Mouse (Mus musculus): Measurements from ENCODE around the gene Krtdap. TPM values are rescaled to one million over a fixed set of nuclear protein-coding genes. Genes with fewer than 3 reads are reported as not detected.
"Not testable (repeated sequence)": the region's sequence is repeated elsewhere in the genome, so short reads cannot be mapped to it uniquely, and the experiment has no call there.

Krtdap gene
- polyA plus RNA-seq, 1 experiment from 2014 or later = 0.27 TPM

- peaks cover 17% of the 10 kb centered on the region for H3K4me1 ChIP-seq (replicated peaks)
- H3K9ac ChIP-seq = no peak overlapping the region
- 0 out of 2 replicates have a peak overlapping the region, but pooled peaks have one; percentile 8 for H3K4me2 ChIP-seq
- ATAC-seq (ENCODE audit: low read depth) (no peak), DNase-seq (no peak)
- no peaks in the 10 kb centered on the region for H3K36me3 ChIP-seq
- no peaks in the 10 kb centered on the region for H3K27me3 ChIP-seq
- H3K9me3 ChIP-seq (replicated peaks) = no peaks in the 10 kb centered on the region
- H3K4me3 ChIP-seq (replicated peaks) = no peak overlapping the region
- no peak overlapping the region for H3K27ac ChIP-seq
- WGBS (ENCODE audit: insufficient replicate concordance) = 23% methylated on average over 7 of the region's 7 CpGs
Measured at GRCm38 (mm10) chr7:30820854-30821445, 33.3 kb downstream of the Krtdap start.

DNA sequence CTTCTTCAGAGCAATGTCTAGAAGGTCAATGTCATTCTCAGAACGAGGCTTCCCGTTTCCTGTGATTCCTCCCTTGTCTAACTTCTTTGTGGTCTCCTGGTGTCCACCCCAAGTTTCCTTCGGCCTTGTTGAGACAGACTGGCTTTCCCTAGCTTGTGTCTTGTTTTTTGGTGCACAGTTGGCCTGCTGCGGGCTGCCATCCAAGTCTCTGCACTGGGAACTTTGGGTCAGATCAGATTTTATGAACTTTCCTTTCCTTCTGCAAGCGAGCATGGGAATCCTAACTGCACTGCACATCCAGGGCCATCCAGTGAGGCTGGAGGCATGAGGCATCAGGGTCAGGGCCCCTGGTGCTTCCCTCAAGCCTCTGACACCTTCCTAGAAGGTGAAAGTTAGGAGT lies 33.8 kb downstream of the Krtdap start:
- H3K9me3 ChIP-seq (replicated peaks) = no peaks in the 10 kb centered on the region
- DNase-seq = no peak
- ATAC-seq (ENCODE audit: low read depth) = no peak
- WGBS (ENCODE audit: insufficient replicate concordance) = 31% methylated on average over 5 of the region's 5 CpGs
- peaks cover 17% of the 10 kb centered on the region for H3K4me1 ChIP-seq (replicated peaks)
- H3K27ac ChIP-seq = no peak overlapping the region
- no peak overlapping the region for H3K4me2 ChIP-seq
- no peak overlapping the region for H3K9ac ChIP-seq
- H3K36me3 ChIP-seq = no peaks in the 10 kb centered on the region
- no peak overlapping the region for H3K4me3 ChIP-seq (replicated peaks)
- H3K27me3 ChIP-seq = no peaks in the 10 kb centered on the region

DNA sequence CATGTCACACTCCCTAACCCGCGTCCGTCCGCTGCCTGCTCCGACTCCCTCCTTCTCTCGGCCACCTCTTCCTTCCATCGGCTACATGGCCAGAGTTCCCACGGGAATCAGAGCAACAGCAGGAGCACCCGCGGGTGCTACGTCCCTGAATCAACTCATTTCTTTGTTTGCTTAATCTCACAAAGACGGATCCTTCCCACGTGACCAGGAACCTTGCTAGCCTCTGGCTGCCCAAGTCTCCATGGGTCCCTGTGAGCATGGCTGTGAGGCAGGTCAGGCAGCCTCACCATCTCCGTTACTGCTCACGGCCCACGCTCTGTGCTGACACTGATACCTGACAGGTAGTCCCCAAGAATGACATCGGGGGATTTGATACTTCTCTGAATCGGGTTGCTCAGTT lies 36.0 kb downstream of the Krtdap start, which contains the start of gene Ffar2:
TSS of gene Ffar2 (minus strand) at position 101 of the 400 bp plus-strand sequence.
- H3K9me3 ChIP-seq (replicated peaks) = no peaks in the 10 kb centered on the region
- ATAC-seq (ENCODE audit: low read depth) (no peak), DNase-seq (no peak)
- H3K9ac ChIP-seq = no peak within 1 kb of the TSS
- H3K27ac ChIP-seq = no peak within 1 kb of the TSS
- no peaks in the 10 kb centered on the region for H3K27me3 ChIP-seq
- H3K36me3 ChIP-seq = no peaks in the 10 kb centered on the region
- H3K4me2 ChIP-seq = no peak within 1 kb of the TSS
- H3K4me3 ChIP-seq (replicated peaks) = no peak within 1 kb of the TSS
- 81% methylated on average over 18 of the region's 18 CpGs for WGBS (ENCODE audit: insufficient replicate concordance)
- H3K4me1 ChIP-seq (replicated peaks) = peaks cover 17% of the 10 kb centered on the region

DNA sequence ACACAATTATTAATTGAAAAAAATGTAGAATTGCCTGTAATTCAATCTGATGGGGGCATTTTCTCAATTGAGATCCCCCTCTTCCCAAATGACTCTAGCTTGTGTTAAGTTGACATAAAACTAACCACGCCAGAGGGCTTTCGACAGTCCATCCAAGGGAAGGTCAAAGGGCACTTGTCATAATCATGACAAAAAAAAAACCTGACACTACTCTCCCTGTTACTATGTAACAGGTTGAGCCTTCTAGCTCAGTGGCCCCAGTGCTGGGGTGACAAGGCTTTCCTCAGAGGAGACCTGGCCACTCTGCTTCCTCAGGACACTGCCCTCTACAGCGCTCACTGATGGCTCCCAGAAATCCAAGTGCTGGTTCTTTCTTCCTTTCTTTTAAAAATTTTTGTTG lies 36.6 kb downstream of the Krtdap start:
- H3K27me3 ChIP-seq = no peaks in the 10 kb centered on the region
- no peak overlapping the region for H3K4me3 ChIP-seq (replicated peaks)
- no peak overlapping the region for H3K4me2 ChIP-seq
- no peak for ATAC-seq (ENCODE audit: low read depth)
- H3K4me1 ChIP-seq (replicated peaks) = peaks cover 17% of the 10 kb centered on the region
- no peaks in the 10 kb centered on the region for H3K9me3 ChIP-seq (replicated peaks)
- 74% methylated on average over 3 of the region's 3 CpGs for WGBS (ENCODE audit: insufficient replicate concordance)
- H3K9ac ChIP-seq = no peak overlapping the region
- no peaks in the 10 kb centered on the region for H3K36me3 ChIP-seq
- no peak for DNase-seq
- no peak overlapping the region for H3K27ac ChIP-seq

- H3K4me1 ChIP-seq (replicated peaks) = 0 out of 2 replicates have a peak, but pooled peaks cover 3% of the 10 kb centered on the region
- no peaks in the 10 kb centered on the region for H3K36me3 ChIP-seq
- no peak for ATAC-seq (ENCODE audit: low read depth)
- no peaks in the 10 kb centered on the region for H3K27me3 ChIP-seq
- H3K4me3 ChIP-seq (replicated peaks) = no peak overlapping the region
- H3K9ac ChIP-seq = no peak overlapping the region
- no peak overlapping the region for H3K27ac ChIP-seq
- no peak for DNase-seq
- no peak overlapping the region for H3K4me2 ChIP-seq
- WGBS (ENCODE audit: insufficient replicate concordance) = 61% methylated on average over 10 of the region's 10 CpGs
- H3K9me3 ChIP-seq (replicated peaks) = no peaks in the 10 kb centered on the region
Measured at GRCm38 (mm10) chr7:30826660-30827059, 39.0 kb downstream of the Krtdap start.

- H3K27ac ChIP-seq; DNase-seq; H3K9me3 ChIP-seq (replicated peaks); ATAC-seq (ENCODE audit: low read depth); H3K4me1 ChIP-seq (replicated peaks); H3K27me3 ChIP-seq; H3K36me3 ChIP-seq; H3K4me3 ChIP-seq (replicated peaks); H3K4me2 ChIP-seq; H3K9ac ChIP-seq: not testable (repeated sequence)
Measured at GRCm38 (mm10) chr7:30828871-30829270, 41.2 kb downstream of the Krtdap start.

GRCm38 (mm10) chr7:30829428-30829827 lies 41.7 kb downstream of the Krtdap start:
- Histone ChIP-seq H3K4me1 (replicated peaks) (0 out of 2 replicates have a peak, but pooled peaks cover 3% of the 10 kb centered on the region), H3K4me2 (no peak overlapping the region), H3K9me3 (replicated peaks) (no peaks in the 10 kb centered on the region), H3K9ac (no peak overlapping the region), H3K27me3 (no peaks in the 10 kb centered on the region), H3K4me3 (replicated peaks) (no peak overlapping the region), H3K36me3 (no peaks in the 10 kb centered on the region), H3K27ac (no peak overlapping the region)
- WGBS (ENCODE audit: insufficient replicate concordance) = 47% methylated on average over 3 of the region's 3 CpGs
- ATAC-seq (ENCODE audit: low read depth) (no peak), DNase-seq (no peak)

DNA sequence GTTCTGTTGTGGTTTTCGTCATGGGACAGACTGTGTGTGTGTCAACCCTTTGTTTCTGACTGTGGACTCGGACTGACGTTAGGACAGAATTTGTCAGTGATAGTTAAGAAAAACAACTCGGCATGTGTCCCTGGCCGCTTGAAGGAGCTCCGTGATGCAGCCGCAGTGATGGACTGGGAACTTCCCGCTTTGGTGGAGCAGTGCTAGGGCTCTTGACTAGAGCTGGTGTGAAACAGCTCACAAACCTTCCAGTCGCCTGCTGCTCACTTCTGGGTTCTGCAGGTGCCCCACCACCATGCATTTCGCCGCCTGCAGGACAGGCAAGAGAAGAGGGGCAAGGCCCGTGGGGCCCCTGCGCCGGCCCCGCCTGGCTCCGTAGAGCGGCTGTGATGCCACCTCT lies 44.6 kb downstream of the Krtdap start:
- Histone ChIP-seq H3K27ac (no peak overlapping the region), H3K9ac (no peak overlapping the region), H3K4me3 (replicated peaks) (no peak overlapping the region), H3K9me3 (replicated peaks) (no peaks in the 10 kb centered on the region), H3K36me3 (no peaks in the 10 kb centered on the region), H3K4me2 (no peak overlapping the region), H3K27me3 (no peaks in the 10 kb centered on the region), H3K4me1 (replicated peaks) (0 out of 2 replicates have a peak, but pooled peaks cover 3% of the 10 kb centered on the region)
- WGBS (ENCODE audit: insufficient replicate concordance) = 38% methylated on average over 16 of the region's 17 CpGs
- ATAC-seq (ENCODE audit: low read depth) (no peak), DNase-seq (no peak)

DNA sequence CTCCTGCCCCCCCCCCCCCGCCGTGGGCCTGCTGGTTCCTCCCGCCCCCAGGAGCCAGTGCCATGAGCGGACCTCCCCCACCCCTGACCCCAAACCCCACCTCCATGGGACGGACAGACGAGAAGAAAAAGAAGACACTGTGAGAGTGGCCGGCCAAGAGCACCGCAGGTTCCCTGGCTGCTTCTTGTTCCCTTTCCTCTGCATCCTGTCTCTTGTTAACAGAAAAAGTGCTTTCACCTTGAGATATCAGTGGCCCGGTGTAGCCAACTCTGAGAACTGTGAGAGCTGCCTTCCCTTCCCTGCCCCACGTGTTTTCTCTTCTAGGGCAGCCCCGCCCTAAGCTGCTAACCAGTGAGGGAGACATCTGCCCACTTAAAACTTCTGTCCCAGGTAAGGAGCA lies 45.0 kb downstream of the Krtdap start:
- WGBS (ENCODE audit: insufficient replicate concordance) = 23% methylated on average over 8 of the region's 11 CpGs
- ATAC-seq (ENCODE audit: low read depth); H3K4me1 ChIP-seq (replicated peaks): not testable (repeated sequence)

DNA sequence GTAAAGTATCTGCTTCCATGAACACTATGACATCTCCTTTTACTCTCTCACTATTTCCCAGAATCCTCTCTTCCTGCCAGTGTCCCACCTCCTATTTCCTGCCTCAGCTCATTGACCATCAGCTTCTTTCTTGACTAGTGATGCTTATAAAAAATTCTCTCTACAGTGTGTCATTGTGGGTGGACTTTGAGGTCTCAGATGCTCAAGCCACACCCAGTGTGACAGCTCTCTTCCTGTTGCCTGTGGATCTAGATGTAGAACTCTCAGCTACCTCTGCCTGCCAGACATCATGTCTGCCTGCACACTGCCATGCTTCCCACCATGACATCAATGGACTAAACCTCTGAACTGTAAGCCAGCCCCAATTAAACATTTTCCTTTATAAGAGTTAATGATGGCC lies 49.6 kb downstream of the Krtdap start:
- DNase-seq = no peak
- no peak overlapping the region for H3K4me3 ChIP-seq (replicated peaks)
- peaks cover 9% of the 10 kb centered on the region for H3K4me1 ChIP-seq (replicated peaks)
- no peak overlapping the region for H3K9ac ChIP-seq
- no peaks in the 10 kb centered on the region for H3K36me3 ChIP-seq
- no peak overlapping the region for H3K4me2 ChIP-seq
- no peak for ATAC-seq (ENCODE audit: low read depth)
- no peaks in the 10 kb centered on the region for H3K9me3 ChIP-seq (replicated peaks)
- H3K27me3 ChIP-seq = no peaks in the 10 kb centered on the region
- H3K27ac ChIP-seq = no peak overlapping the region

More for the DNA sequence above, 45.0 kb downstream of the Krtdap start:
- H3K4me2 ChIP-seq; H3K4me3 ChIP-seq (replicated peaks); H3K36me3 ChIP-seq; H3K27me3 ChIP-seq; DNase-seq; H3K27ac ChIP-seq; H3K9ac ChIP-seq; H3K9me3 ChIP-seq (replicated peaks): not testable (repeated sequence)

- ATAC-seq (ENCODE audit: low read depth) (no peak), DNase-seq (no peak)
- H3K9me3 ChIP-seq (replicated peaks) = no peaks in the 10 kb centered on the region
- no peaks in the 10 kb centered on the region for H3K36me3 ChIP-seq
- WGBS (ENCODE audit: insufficient replicate concordance) = 59% methylated on average over 3 of the region's 3 CpGs
- H3K27ac ChIP-seq = no peak overlapping the region
- no peak overlapping the region for H3K4me2 ChIP-seq
- no peak overlapping the region for H3K4me3 ChIP-seq (replicated peaks)
- no peak overlapping the region for H3K9ac ChIP-seq
- no peaks in the 10 kb centered on the region for H3K27me3 ChIP-seq
- H3K4me1 ChIP-seq (replicated peaks) = peaks cover 20% of the 10 kb centered on the region
Measured at GRCm38 (mm10) chr7:30840306-30840705, 52.6 kb downstream of the Krtdap start.
